Mouse (Mus musculus): ENCODE data around the gene Pou6f2. TPM values are rescaled to one million over a fixed set of nuclear protein-coding genes. Genes with fewer than 3 reads are reported as not detected.

The Pou6f2 gene
- total RNA-seq, 2 experiments from 2014 or later: 2.2 to 2.7 TPM

- H3K4me3 ChIP-seq: no peak overlapping the region
- H3K27ac ChIP-seq: no peak overlapping the region
- no peak for DNase-seq (ENCODE audit: low spot score in 2 of 2)
- TF ChIP-seq CTCF (conservative IDR thresholded peaks at IDR 0.05): no peak
Observed at GRCm38 (mm10) chr13:18081443-18082119, 315.9 kb downstream of the Pou6f2 start.
